Mouse (Mus musculus) liver, postnatal 0 days (tissue): ENCODE measurements around the gene Dock8. TPM values are rescaled to one million over a fixed set of nuclear protein-coding genes. Genes with fewer than 3 reads are reported as not detected.

Experiments
- ATAC-seq: fragments of 200-750 bp; cut with Nextera tagmentation; 2 replicates; pipeline ENCODE4 v1.8.0; 2017; ENCODE audit warnings: mild to moderate bottlenecking, moderate library complexity
- DNase-seq: peaks from one replicate; pipeline ENCODE4 v3.0.0-alpha.2; 2016
- H3K27ac ChIP-seq: fragments of 300-500 bp; sonication (generic); 2 replicates; pipeline ENCODE4 v1.5.1; 2014; ENCODE audit warnings: antibody characterized with exemption, moderate library complexity, mild to moderate bottlenecking, low read depth
- H3K27me3 ChIP-seq: fragments of 300-500 bp; sonication (generic); 2 replicates; pipeline ENCODE4 v1.6.1; 2014; ENCODE audit warnings: low read length, control low read depth, mixed read lengths; ENCODE audit not compliant: insufficient read depth
- H3K36me3 ChIP-seq: fragments of 300-500 bp; sonication (generic); replicated peaks from 2 replicates; pipeline ENCODE4 v1.6.1; 2014; ENCODE audit warnings: mild to moderate bottlenecking, control low read depth, low read length, moderate library complexity, mixed read lengths; ENCODE audit not compliant: insufficient read depth
- H3K4me1 ChIP-seq: fragments of 300-500 bp; sonication (generic); 2 replicates; pipeline ENCODE4 v1.6.1; 2014; ENCODE audit warnings: antibody characterized with exemption, mild to moderate bottlenecking, control low read depth; ENCODE audit not compliant: insufficient read depth
- H3K4me2 ChIP-seq: fragments of 300-500 bp; sonication (generic); 2 replicates; pipeline ENCODE4 v1.6.1; 2014; ENCODE audit warnings: low read depth, mild to moderate bottlenecking, low read length, moderate library complexity, mixed read lengths
- H3K4me3 ChIP-seq: fragments of 300-500 bp; sonication (generic); 2 replicates; pipeline ENCODE4 v1.5.1; 2014; ENCODE audit warnings: low read depth, low read length
- H3K9ac ChIP-seq: fragments of 300-500 bp; sonication (generic); replicated peaks from 2 replicates; pipeline ENCODE4 v1.6.1; 2014; ENCODE audit warnings: mild to moderate bottlenecking, moderate library complexity
- H3K9me3 ChIP-seq: fragments of 300-500 bp; sonication (generic); 2 replicates; pipeline ENCODE4 v1.6.1; 2016; ENCODE audit warnings: mild to moderate bottlenecking, control low read depth, low read length, mixed read lengths
- CTCF ChIP-seq: sonication (generic); IDR thresholded peaks from 2 replicates; pipeline ENCODE4 v1.5.1; 2016; ENCODE audit warnings: antibody characterized with exemption, low read depth
- EP300 ChIP-seq: IDR thresholded peaks from 2 replicates; pipeline ENCODE4 v1.6.1; 2016; ENCODE audit warnings: antibody characterized with exemption, low read depth, mild to moderate bottlenecking
- WGBS: fragments of 180-500 bp; shearing (Covaris S2); extraction: QIAGEN DNeasy Blood & Tissue Kit; methylation state at CpG from one replicate; pipeline ENCODE4 v1.1.7; 2014; ENCODE audit not compliant: insufficient replicate concordance; 5-methylcytosine and 5-hydroxymethylcytosine counted together
- polyA plus RNA-seq: library from polyadenylated mRNA; unstranded; fragments of >200 nt; fragmentation: Nextera tagmentation; extraction: Ambion mirVana; gene quantifications from 2 replicates; pipeline ENCODE4 v1.2.1, GENCODE M21; 2015

Dock8 gene
- polyA plus RNA-seq, 1 experiment from 2014 or later, result 12.5 TPM

DNA sequence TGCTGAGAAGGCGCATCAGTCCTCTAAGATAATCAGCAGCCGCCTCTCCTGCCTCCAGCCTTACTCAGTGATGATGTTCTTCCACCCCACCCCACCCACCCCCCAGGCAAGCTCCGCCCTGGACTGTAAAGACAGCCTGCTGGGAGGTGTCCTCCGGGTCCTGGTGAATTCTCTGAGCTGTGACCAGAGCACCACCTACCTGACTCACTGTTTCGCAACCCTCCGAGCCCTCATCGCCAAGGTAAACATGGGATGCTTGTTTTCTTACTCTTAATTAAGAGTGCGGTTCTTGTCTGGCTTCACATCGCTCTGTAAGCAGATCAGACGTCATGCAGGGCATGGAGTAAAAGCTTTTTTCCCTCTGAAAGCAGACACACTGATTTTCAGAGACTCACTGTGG is 172.1 kb downstream of the Dock8 start:
- Histone ChIP-seq H3K36me3 (peaks cover 46% of the 10 kb centered on the region), H3K27me3 (no peaks in the 10 kb centered on the region), H3K27ac (no peak overlapping the region), H3K9me3 (no peaks in the 10 kb centered on the region), H3K4me1 (no peaks in the 10 kb centered on the region), H3K4me2 (no peak overlapping the region), H3K9ac (no peak overlapping the region), H3K4me3 (no peak overlapping the region)
- peak; percentile 59; the same call in 1 of the 2 replicates for ATAC-seq
- TF ChIP-seq CTCF (no peak), EP300 (no peak)
- 57% methylated on average over 10 of the region's 10 CpGs for WGBS
- DNase-seq, result peak; percentile 42

DNA sequence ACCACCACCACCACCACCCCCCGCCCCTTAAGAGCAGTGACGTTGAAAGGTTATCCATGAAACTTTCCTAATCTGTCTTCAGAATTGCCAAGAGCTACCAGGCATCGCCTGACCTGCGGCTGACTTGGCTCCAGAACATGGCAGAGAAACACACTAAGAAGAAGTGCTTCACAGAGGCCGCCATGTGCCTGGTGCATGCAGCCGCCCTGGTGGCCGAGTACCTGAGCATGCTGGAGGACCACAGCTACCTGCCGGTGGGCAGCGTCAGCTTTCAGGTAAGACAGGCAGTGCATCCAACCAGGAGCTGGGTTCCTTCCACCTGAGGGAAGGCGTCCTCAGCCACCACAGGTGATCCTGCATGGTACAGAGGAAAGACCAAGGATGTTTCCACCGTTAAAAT is 177.4 kb downstream of the Dock8 start:
- no peak for DNase-seq
- no peaks in the 10 kb centered on the region for H3K9me3 ChIP-seq
- WGBS, result 82% methylated on average over 11 of the region's 11 CpGs

DNA sequence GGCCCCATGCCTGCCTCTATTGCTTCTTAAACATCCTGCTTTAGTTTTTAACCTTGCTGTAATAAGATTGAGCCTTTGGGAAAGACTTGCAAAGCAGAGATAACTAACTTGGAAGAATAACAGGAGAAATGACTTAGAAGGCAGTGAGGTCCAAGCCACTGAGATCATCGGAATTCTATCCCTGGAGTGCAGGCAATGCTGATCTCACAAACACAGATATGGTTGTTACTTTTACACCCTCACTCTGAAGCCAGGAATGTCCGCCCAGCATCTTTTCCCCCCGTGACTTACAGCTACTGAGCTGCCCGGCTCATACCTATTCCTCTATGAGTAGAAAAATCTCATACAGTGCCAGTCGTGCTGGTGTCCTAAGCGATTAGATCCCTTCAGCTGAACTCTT is 180.7 kb downstream of the Dock8 start:
- 80% methylated on average over 6 of the region's 6 CpGs for WGBS
- ATAC-seq, result no peak

More for the DNA sequence above, 177.4 kb downstream of the Dock8 start:
- H3K4me1 ChIP-seq, result no peaks in the 10 kb centered on the region
- no peak for ATAC-seq
- H3K36me3 ChIP-seq, result peaks cover 46% of the 10 kb centered on the region
- no peak overlapping the region for H3K4me3 ChIP-seq
- H3K27ac ChIP-seq, result no peak overlapping the region
- no peak for TF ChIP-seq CTCF
- no peak for TF ChIP-seq EP300
- no peak overlapping the region for H3K4me2 ChIP-seq
- no peak overlapping the region for H3K9ac ChIP-seq
- H3K27me3 ChIP-seq, result no peaks in the 10 kb centered on the region

DNA sequence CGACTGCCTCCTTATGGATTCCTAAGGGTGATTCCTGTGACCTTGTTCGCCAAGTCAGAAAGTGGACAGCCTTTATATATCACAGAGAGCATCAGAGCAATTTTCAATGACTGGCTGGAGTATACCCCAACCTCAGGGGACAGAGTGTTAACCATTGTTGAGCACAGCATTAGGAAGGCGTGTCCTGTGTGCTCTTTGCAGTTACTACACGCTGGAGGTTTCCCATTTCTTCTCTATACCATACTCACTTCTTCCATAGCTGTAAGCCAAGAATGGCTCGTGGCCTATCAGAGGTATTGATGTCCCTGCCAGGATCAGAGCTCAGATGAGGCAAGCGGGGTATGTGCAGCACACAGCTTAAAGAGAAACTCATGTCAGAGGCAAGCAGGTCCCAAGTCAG is 181.2 kb downstream of the Dock8 start:
- no peak overlapping the region for H3K9ac ChIP-seq
- no peaks in the 10 kb centered on the region for H3K27me3 ChIP-seq
- no peak overlapping the region for H3K4me3 ChIP-seq
- H3K4me1 ChIP-seq, result no peaks in the 10 kb centered on the region
- no peak overlapping the region for H3K27ac ChIP-seq
- H3K36me3 ChIP-seq, result peaks cover 50% of the 10 kb centered on the region
- 80% methylated on average over 6 of the region's 6 CpGs for WGBS
- H3K4me2 ChIP-seq, result no peak overlapping the region
- ATAC-seq (no peak), DNase-seq (no peak)
- no peaks in the 10 kb centered on the region for H3K9me3 ChIP-seq
- TF ChIP-seq EP300, result no peak
- no peak for TF ChIP-seq CTCF

More for the DNA sequence above, 180.7 kb downstream of the Dock8 start:
- H3K9me3 ChIP-seq, result no peaks in the 10 kb centered on the region
- no peak for DNase-seq
- H3K9ac ChIP-seq, result no peak overlapping the region
- H3K4me2 ChIP-seq, result no peak overlapping the region
- peaks cover 48% of the 10 kb centered on the region for H3K36me3 ChIP-seq
- H3K4me3 ChIP-seq, result no peak overlapping the region
- no peaks in the 10 kb centered on the region for H3K27me3 ChIP-seq
- H3K27ac ChIP-seq, result no peak overlapping the region
- H3K4me1 ChIP-seq, result no peaks in the 10 kb centered on the region
- TF ChIP-seq EP300 (no peak), CTCF (no peak)

DNA sequence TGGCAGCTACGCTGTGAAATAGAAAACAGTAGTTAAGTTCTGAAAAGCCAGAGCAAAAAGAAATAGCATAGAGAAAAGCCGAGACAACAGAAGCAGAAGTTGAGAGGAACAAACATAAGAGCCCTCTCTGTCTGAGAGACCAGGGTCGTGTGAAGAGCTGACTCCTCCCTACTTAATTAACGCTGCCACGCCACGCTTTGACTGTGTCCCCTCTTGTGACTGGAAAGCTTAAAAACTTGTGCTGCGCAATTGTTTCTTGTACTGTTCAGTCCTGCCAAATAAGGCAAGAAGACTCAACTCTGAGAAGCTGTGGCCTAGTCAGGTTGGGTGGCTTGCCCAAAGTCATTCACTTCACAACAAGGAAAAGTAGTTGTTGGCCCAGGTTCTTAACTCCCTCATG is 184.7 kb downstream of the Dock8 start:
- Histone ChIP-seq H3K4me1 (no peaks in the 10 kb centered on the region), H3K27me3 (no peaks in the 10 kb centered on the region), H3K4me2 (no peak overlapping the region), H3K4me3 (no peak overlapping the region), H3K27ac (no peak overlapping the region), H3K9me3 (no peaks in the 10 kb centered on the region), H3K9ac (no peak overlapping the region), H3K36me3 (peaks cover 65% of the 10 kb centered on the region)
- DNase-seq (no peak), ATAC-seq (no peak)
- TF ChIP-seq EP300, result no peak
- no peak for TF ChIP-seq CTCF
- WGBS, result 73% methylated on average over 7 of the region's 7 CpGs

DNA sequence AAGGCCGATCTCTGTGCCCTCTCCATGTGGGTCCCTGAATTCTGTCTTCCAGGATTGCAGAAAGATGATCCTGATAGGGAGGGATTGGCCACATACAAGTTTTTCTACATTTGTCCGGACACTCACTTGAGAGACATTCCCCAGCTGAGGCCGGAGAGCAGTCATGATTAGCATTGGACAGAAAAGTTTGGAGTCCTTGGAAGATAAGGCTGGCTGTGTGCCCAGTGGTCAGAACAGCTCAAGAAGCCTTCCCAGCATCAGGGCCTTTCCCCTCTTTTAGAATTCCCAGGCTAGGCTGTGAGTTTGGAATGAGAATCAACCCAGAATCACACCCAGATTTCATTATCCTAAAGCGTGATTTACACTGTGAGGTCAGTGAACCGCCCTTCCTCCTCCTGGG is 187.0 kb downstream of the Dock8 start:
- H3K27me3 ChIP-seq, result no peaks in the 10 kb centered on the region
- TF ChIP-seq EP300, result no peak
- TF ChIP-seq CTCF, result no peak
- DNase-seq (no peak), ATAC-seq (no peak)
- H3K9ac ChIP-seq, result no peak overlapping the region
- H3K36me3 ChIP-seq, result peaks cover 75% of the 10 kb centered on the region
- H3K9me3 ChIP-seq, result no peaks in the 10 kb centered on the region
- no peak overlapping the region for H3K27ac ChIP-seq
- no peak overlapping the region for H3K4me2 ChIP-seq
- H3K4me3 ChIP-seq, result no peak overlapping the region
- no peaks in the 10 kb centered on the region for H3K4me1 ChIP-seq
- 70% methylated on average over 5 of the region's 5 CpGs for WGBS

DNA sequence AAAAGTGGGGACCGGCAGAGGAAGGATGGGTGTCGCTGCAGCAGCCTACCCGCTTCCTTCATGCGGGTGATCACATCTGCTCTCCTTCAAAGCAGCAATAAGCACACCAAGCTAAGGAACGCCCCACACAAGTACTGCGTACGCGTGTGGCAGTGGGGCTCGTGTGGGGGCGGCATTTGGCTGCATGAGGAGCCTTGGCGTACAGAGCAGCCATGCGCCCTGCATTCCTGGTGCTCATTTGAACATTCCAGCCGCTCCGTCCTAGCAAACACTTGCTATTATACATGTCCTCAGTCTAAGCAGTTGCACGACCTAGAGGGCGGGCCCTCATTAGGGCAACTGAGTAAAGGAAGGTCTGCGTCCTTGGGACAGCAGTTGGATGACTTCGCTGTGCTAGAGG is 188.3 kb downstream of the Dock8 start:
- ATAC-seq, result no peak
- Histone ChIP-seq H3K27me3 (no peaks in the 10 kb centered on the region), H3K4me3 (no peak overlapping the region), H3K9me3 (no peaks in the 10 kb centered on the region), H3K9ac (no peak overlapping the region), H3K36me3 (peaks cover 75% of the 10 kb centered on the region), H3K4me1 (no peaks in the 10 kb centered on the region), H3K27ac (no peak overlapping the region), H3K4me2 (no peak overlapping the region)
- no peak for TF ChIP-seq EP300
- no peak for TF ChIP-seq CTCF
- WGBS, result 84% methylated on average over 18 of the region's 18 CpGs
- no peak for DNase-seq
